Mouse (Mus musculus) granulocyte monocyte progenitor cell, adult 5-6 weeks (primary cell): ENCODE results near the gene Crebrf. TPM values are rescaled to one million over a fixed set of nuclear protein-coding genes. Genes with fewer than 3 reads are reported as not detected.

Experiments used
- ATAC-seq: replicated peaks from 2 replicates; pipeline ENCODE4 v1.8.0; 2016; ENCODE audit warnings: mild to moderate bottlenecking, moderate TSS enrichment, inconsistent platforms; ENCODE audit not compliant: poor library complexity, severe bottlenecking
- total RNA-seq, 2 experiments: library from RNA; stranded (forward) in 1 of 2; stranded (reverse) in 1 of 2; fragments of 200-712, 200-1000 nt in 1 of 2; fragments of >200 nt in 1 of 2; fragmentation: Nextera tagmentation in 1 of 2; gene quantifications; 2 replicates each; pipeline ENCODE4 v1.2.3; 2014 to 2017

The Crebrf gene
- total RNA-seq (2014; fragmentation: Nextera tagmentation), result 18.8 and 30.0 TPM in 2 replicates
- total RNA-seq (2017), result 16.8 and 17.0 TPM in 2 replicates

- peak; percentile 83 for ATAC-seq
Observed at GRCm38 (mm10) chr17:26715271-26715758, at the start of gene Crebrf. Crebrf (plus strand) TSS chr17:26715650.

- ATAC-seq, result no peak
Observed at GRCm38 (mm10) chr17:26671268-26671667, 44.2 kb upstream of the Crebrf start.

GRCm38 (mm10) chr17:26675845-26676244 lies 39.6 kb upstream of the Crebrf start:
- ATAC-seq, result no peak

- ATAC-seq, result peak; percentile 88
Observed at GRCm38 (mm10) chr17:26676252-26676615, 39.2 kb upstream of the Crebrf start.

GRCm38 (mm10) chr17:26676616-26677376 lies 38.7 kb upstream of the Crebrf start:
- peak; percentile 68 for ATAC-seq

GRCm38 (mm10) chr17:26677711-26678637 lies 37.5 kb upstream of the Crebrf start:
- ATAC-seq, result no peak

GRCm38 (mm10) chr17:26681276-26681675 lies 34.2 kb upstream of the Crebrf start:
- no peak for ATAC-seq

GRCm38 (mm10) chr17:26686334-26687000 lies 29.0 kb upstream of the Crebrf start:
- peak; percentile 58 for ATAC-seq

- ATAC-seq, result no peak
Observed at GRCm38 (mm10) chr17:26688795-26689735, 26.4 kb upstream of the Crebrf start.

GRCm38 (mm10) chr17:26689810-26690209 lies 25.6 kb upstream of the Crebrf start:
- ATAC-seq, result no peak

- no peak for ATAC-seq
Observed at GRCm38 (mm10) chr17:26690236-26690635, 25.2 kb upstream of the Crebrf start.

- no peak for ATAC-seq
Observed at GRCm38 (mm10) chr17:26691110-26691509, 24.3 kb upstream of the Crebrf start.

GRCm38 (mm10) chr17:26693424-26693823 lies 22.0 kb upstream of the Crebrf start:
- ATAC-seq, result no peak

- no peak for ATAC-seq
Observed at GRCm38 (mm10) chr17:26694171-26694570, 21.3 kb upstream of the Crebrf start.

GRCm38 (mm10) chr17:26695193-26695592 lies 20.3 kb upstream of the Crebrf start:
- no peak for ATAC-seq

GRCm38 (mm10) chr17:26698846-26699245 lies 16.6 kb upstream of the Crebrf start:
- ATAC-seq, result no peak

GRCm38 (mm10) chr17:26699819-26700616 lies 15.4 kb upstream of the Crebrf start:
- no peak for ATAC-seq

GRCm38 (mm10) chr17:26701565-26701964 lies 13.9 kb upstream of the Crebrf start:
- ATAC-seq, result no peak

GRCm38 (mm10) chr17:26702621-26703020 lies 12.8 kb upstream of the Crebrf start:
- no peak for ATAC-seq
